In the genomic region with DNA sequence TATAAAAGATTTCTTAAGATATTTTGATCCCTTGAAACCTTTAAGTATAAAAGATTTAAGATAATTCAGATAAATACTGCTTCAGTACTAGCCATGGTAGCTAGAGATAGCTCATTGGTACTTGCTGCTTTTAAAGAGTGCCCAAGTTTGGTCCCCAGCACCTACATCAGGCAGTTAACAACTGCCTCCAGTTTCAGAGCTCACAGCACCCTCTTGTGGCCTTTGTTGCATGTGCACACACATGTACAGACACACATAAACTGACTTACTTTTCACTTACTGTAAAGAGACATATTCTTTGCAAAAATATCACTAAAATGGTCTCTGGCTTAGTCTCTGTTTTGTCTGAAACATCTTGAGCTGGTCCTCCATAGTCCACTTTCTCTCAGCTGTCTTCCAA, we compare ENCODE assay signal across 19 mouse cellular contexts. TPM values are rescaled to one million over a fixed set of nuclear protein-coding genes. Genes with fewer than 3 reads are reported as not detected.
DNase-seq lines count a peak whose midpoint lies in the region; ATAC-seq and TF ChIP-seq lines count a peak whose summit lies in the region.
"Had no signal": no experiment of that assay in that cellular context is flagged by ENCODE, and none has a peak within 500 bp of the region (broad histone marks: within the 10 kb centered on the region; RNA-seq: fewer than 3 reads in every experiment).

No protein-coding gene starts in this region.

- peak; percentile 19 for DNase-seq in midbrain, embryonic 11.5 days (ENCODE audit: low spot score, missing footprints)
- DNase-seq in midbrain, embryonic 14.5 days: no peak
- DNase-seq in MEL (ENCODE audit: low read depth, low spot score): peak; percentile 53
- DNase-seq in splenic B cell, adult 2 months (ENCODE audit: low read depth, low spot score): peak; percentile 39
- no peak for DNase-seq in spleen, postnatal 14 days (ENCODE audit: low spot score in 2 of 2)
- DNase-seq: adrenal gland, adult 8-10 months; cerebellum, postnatal 10 days; heart, postnatal 10 days; kidney, adult 2 months; kidney, postnatal 25 days; right cerebral cortex, postnatal 25 days; thymus, adult 18-20 months had no signal

- H3K9me3 ChIP-seq in intestine, postnatal 0 days (ENCODE audit: control insufficient read depth): no peaks in the 10 kb centered on the region
- H3K9me3 ChIP-seq in intestine, embryonic 15.5 days: no peaks in the 10 kb centered on the region; the same call in 1 of the 2 replicates
- H3K9me3 ChIP-seq in midbrain, embryonic 11.5 days (ENCODE audit: control insufficient read depth, low read length): peaks cover 4% of the 10 kb centered on the region; the same call in 1 of the 2 replicates
- 0 out of 2 replicates have a peak, but pooled peaks cover 4% of the 10 kb centered on the region for H3K9me3 ChIP-seq in midbrain, embryonic 14.5 days (ENCODE audit: control insufficient read depth, low read length)
- no peaks in the 10 kb centered on the region for H3K9me3 ChIP-seq in MEL (replicated peaks; ENCODE audit: insufficient read depth, low read length)

- no peak overlapping the region for H3K4me3 ChIP-seq in intestine, postnatal 0 days (ENCODE audit: low read depth, low read length)
- no peak overlapping the region for H3K4me3 ChIP-seq in intestine, embryonic 15.5 days (replicated peaks)
- no peak overlapping the region for H3K4me3 ChIP-seq in midbrain, embryonic 11.5 days (ENCODE audit: low read depth, low read length)
- no peak overlapping the region for H3K4me3 ChIP-seq in midbrain, embryonic 14.5 days (replicated peaks; ENCODE audit: low read depth, low read length)
- no peak overlapping the region for H3K4me3 ChIP-seq in MEL (ENCODE audit: control insufficient read depth in 1 of 2, insufficient read depth in 1 of 2, low read depth in 2 of 2, low read length in 2 of 2)
- H3K4me3 ChIP-seq: forebrain, embryonic 12.5 days; hindbrain, embryonic 13.5 days had no signal

- H3K27me3 ChIP-seq in intestine, postnatal 0 days (replicated peaks; ENCODE audit: control insufficient read depth, insufficient read depth, low read length): no peaks in the 10 kb centered on the region
- no peaks in the 10 kb centered on the region for H3K27me3 ChIP-seq in intestine, embryonic 15.5 days (replicated peaks)
- no peaks in the 10 kb centered on the region for H3K27me3 ChIP-seq in midbrain, embryonic 11.5 days (ENCODE audit: control insufficient read depth, insufficient read depth, low read length)
- H3K27me3 ChIP-seq in midbrain, embryonic 14.5 days (ENCODE audit: control insufficient read depth, insufficient read depth, low read length): no peaks in the 10 kb centered on the region
- no peaks in the 10 kb centered on the region for H3K27me3 ChIP-seq in MEL (ENCODE audit: control insufficient read depth in 1 of 2, insufficient read depth in 2 of 2, low read length in 2 of 2)
- H3K27me3 ChIP-seq in splenic B cell, adult 2 months (ENCODE audit: control insufficient read depth, insufficient read depth, low read length, poor library complexity, severe bottlenecking): no peaks in the 10 kb centered on the region
- H3K27me3 ChIP-seq: forebrain, embryonic 12.5 days; hindbrain, embryonic 13.5 days had no signal

- no peak overlapping the region for H3K27ac ChIP-seq in intestine, postnatal 0 days (ENCODE audit: low read depth, low read length)
- H3K27ac ChIP-seq in intestine, embryonic 15.5 days: no peak overlapping the region
- H3K27ac ChIP-seq in midbrain, embryonic 11.5 days (ENCODE audit: low read depth, low read length): no peak overlapping the region
- H3K27ac ChIP-seq in midbrain, embryonic 14.5 days (replicated peaks; ENCODE audit: low read depth, low read length): no peak overlapping the region
- no peak overlapping the region for H3K27ac ChIP-seq in MEL (ENCODE audit: control insufficient read depth, low read depth, low read length)
- H3K27ac ChIP-seq: forebrain, embryonic 12.5 days; hindbrain, embryonic 13.5 days had no signal

- peak; percentile 40 for TF ChIP-seq CTCF in intestine, postnatal 0 days (IDR thresholded peaks at IDR 0.05; ENCODE audit: low read depth)
- peak; percentile 36 to 48 (median 42); a peak in 5 of 6 replicates for TF ChIP-seq CTCF in MEL (IDR thresholded peaks at IDR 0.05 in 2 of 3, conservative IDR thresholded peaks at IDR 0.05 in 1 of 3; ENCODE audit: control insufficient read depth in 1 of 3, insufficient read depth in 1 of 3, low read depth in 2 of 3, low read length in 3 of 3, poor library complexity in 1 of 3, severe bottlenecking in 1 of 3)

- H3K4me2 ChIP-seq in intestine, postnatal 0 days (replicated peaks; ENCODE audit: low read depth): no peak overlapping the region
- H3K4me2 ChIP-seq in intestine, embryonic 15.5 days (replicated peaks): no peak overlapping the region
- no peak overlapping the region for H3K4me2 ChIP-seq in midbrain, embryonic 11.5 days
- H3K4me2 ChIP-seq in midbrain, embryonic 14.5 days (ENCODE audit: low read length): no peak overlapping the region
- H3K4me2 ChIP-seq: forebrain, embryonic 12.5 days; hindbrain, embryonic 13.5 days had no signal

- peaks cover 41% of the 10 kb centered on the region for H3K36me3 ChIP-seq in intestine, postnatal 0 days (ENCODE audit: control insufficient read depth, insufficient read depth)
- H3K36me3 ChIP-seq in intestine, embryonic 15.5 days: peaks cover 35% of the 10 kb centered on the region
- H3K36me3 ChIP-seq in midbrain, embryonic 11.5 days (ENCODE audit: control insufficient read depth, insufficient read depth, low read length): peaks cover 29% of the 10 kb centered on the region
- H3K36me3 ChIP-seq in midbrain, embryonic 14.5 days (ENCODE audit: control insufficient read depth, insufficient read depth, low read length): peaks cover 38% of the 10 kb centered on the region
- H3K36me3 ChIP-seq in MEL (ENCODE audit: control insufficient read depth in 1 of 2, insufficient read depth in 2 of 2, low read length in 2 of 2): peaks cover 0 to 51% of the 10 kb centered on the region in 2 experiments; a peak in 2 of 4 replicates
- H3K36me3 ChIP-seq in splenic B cell, adult 2 months (ENCODE audit: control insufficient read depth, insufficient read depth, low read length, poor library complexity, severe bottlenecking): peaks cover 4% of the 10 kb centered on the region; the same call in 1 of the 2 replicates

- TF ChIP-seq POLR2A in MEL (IDR thresholded peaks at IDR 0.05; ENCODE audit: control insufficient read depth in 1 of 2, insufficient read depth in 1 of 2, low read depth in 1 of 2, low read length in 2 of 2, poor library complexity in 1 of 2): no peak

- TF ChIP-seq RAD21 in MEL (IDR thresholded peaks at IDR 0.05; ENCODE audit: low read depth, low read length): peak; percentile 41

- H3K79me2 ChIP-seq in MEL (ENCODE audit: control insufficient read depth, insufficient read depth, low read length, poor library complexity): peaks cover 19% of the 10 kb centered on the region; the same call in 1 of the 2 replicates

- no peak for ATAC-seq in intestine, postnatal 0 days
- ATAC-seq in intestine, embryonic 15.5 days: no peak
- ATAC-seq in midbrain, embryonic 11.5 days (ENCODE audit: low FRiP score): no peak
- ATAC-seq in midbrain, embryonic 14.5 days (ENCODE audit: low FRiP score, low TSS enrichment): no peak
- ATAC-seq in granulocyte monocyte progenitor cell, adult 5-6 weeks (replicated peaks; ENCODE audit: poor library complexity, severe bottlenecking): no peak

- no peaks in the 10 kb centered on the region for H3K4me1 ChIP-seq in intestine, postnatal 0 days (replicated peaks; ENCODE audit: control insufficient read depth, insufficient read depth, low read length)
- no peaks in the 10 kb centered on the region for H3K4me1 ChIP-seq in intestine, embryonic 15.5 days (replicated peaks)
- no peaks in the 10 kb centered on the region for H3K4me1 ChIP-seq in midbrain, embryonic 11.5 days (ENCODE audit: control insufficient read depth, insufficient read depth, low read length)
- H3K4me1 ChIP-seq in midbrain, embryonic 14.5 days (ENCODE audit: control insufficient read depth, insufficient read depth, low read length): no peaks in the 10 kb centered on the region
- no peaks in the 10 kb centered on the region for H3K4me1 ChIP-seq in MEL (ENCODE audit: control insufficient read depth in 1 of 2, insufficient read depth in 2 of 2, low read length in 2 of 2)
- H3K4me1 ChIP-seq: forebrain, embryonic 12.5 days; hindbrain, embryonic 13.5 days had no signal

- TF ChIP-seq EP300 in MEL (IDR thresholded peaks at IDR 0.05; ENCODE audit: low read depth in 1 of 2, low read length in 2 of 2): no peak

- no peak overlapping the region for H3K9ac ChIP-seq in intestine, postnatal 0 days (ENCODE audit: low read depth, low read length)
- no peak overlapping the region for H3K9ac ChIP-seq in intestine, embryonic 15.5 days
- H3K9ac ChIP-seq in midbrain, embryonic 11.5 days (ENCODE audit: low read length): no peak overlapping the region
- H3K9ac ChIP-seq in midbrain, embryonic 14.5 days (replicated peaks; ENCODE audit: low read length): no peak overlapping the region
- no peak overlapping the region for H3K9ac ChIP-seq in MEL (ENCODE audit: control insufficient read depth, low read depth, low read length, poor library complexity, severe bottlenecking)
- H3K9ac ChIP-seq: forebrain, embryonic 12.5 days; hindbrain, embryonic 13.5 days had no signal

RNA-seq across cellular contexts. Expression of a gene that starts 15.6 kb away (rescaled TPM):
- 18.8 and 19.2 TPM in 2 replicates for polyA plus RNA-seq in intestine, postnatal 0 days (2015; fragmentation: Nextera tagmentation; extraction: Ambion mirVana)
- polyA plus RNA-seq in intestine, embryonic 15.5 days (2015; fragmentation: Nextera tagmentation; extraction: Ambion mirVana): 20.7 and 23.3 TPM in 2 replicates
- polyA plus RNA-seq in midbrain, embryonic 11.5 days (2014; fragmentation: Nextera tagmentation; extraction: Ambion mirVana): 25.7 and 28.4 TPM in 2 replicates
- 16.8 and 23.3 TPM in 2 replicates for polyA plus RNA-seq in midbrain, embryonic 14.5 days (2014; fragmentation: Nextera tagmentation; extraction: Ambion mirVana)
- 28.2 and 30.6 TPM in 2 replicates for total RNA-seq in MEL (2012; rRNA removed)
- 10 to 100 TPM in 1 of 2 experiments, not detected in 1; 26.1 TPM for polyA plus RNA-seq in MEL (2012; ENCODE audit: insufficient read depth in 1 of 2, insufficient read length in 2 of 2, low read depth in 1 of 2, low replicate concordance in 2 of 2, missing spikeins in 1 of 2)
- 34.4 and 35.7 TPM in 2 replicates for total RNA-seq in granulocyte monocyte progenitor cell, adult 5-6 weeks (2014; fragmentation: Nextera tagmentation)
- 23.0 and 31.3 TPM in 2 replicates for total RNA-seq in granulocyte monocyte progenitor cell, adult 5-6 weeks (2017)

RNA-seq across cellular contexts. Expression of a gene that starts 43.0 kb away (rescaled TPM):
- 2.7 and 4.2 TPM in 2 replicates for polyA plus RNA-seq in intestine, postnatal 0 days (2015; fragmentation: Nextera tagmentation; extraction: Ambion mirVana)
- 2.6 and 2.8 TPM in 2 replicates for polyA plus RNA-seq in intestine, embryonic 15.5 days (2015; fragmentation: Nextera tagmentation; extraction: Ambion mirVana)
- 0.22 and 0.41 TPM in 2 replicates for polyA plus RNA-seq in midbrain, embryonic 11.5 days (2014; fragmentation: Nextera tagmentation; extraction: Ambion mirVana)
- 0.55 and 0.97 TPM in 2 replicates for polyA plus RNA-seq in midbrain, embryonic 14.5 days (2014; fragmentation: Nextera tagmentation; extraction: Ambion mirVana)
- 0.08 TPM in 1 of 2 replicates, not detected in the other for total RNA-seq in MEL (2012; rRNA removed)
- polyA plus RNA-seq in MEL (2012; ENCODE audit: insufficient read depth in 1 of 2, insufficient read length in 2 of 2, low read depth in 1 of 2, low replicate concordance in 2 of 2, missing spikeins in 1 of 2): not detected
- total RNA-seq in granulocyte monocyte progenitor cell, adult 5-6 weeks (2014; fragmentation: Nextera tagmentation): 11.7 and 15.8 TPM in 2 replicates
- 6.5 and 7.1 TPM in 2 replicates for total RNA-seq in granulocyte monocyte progenitor cell, adult 5-6 weeks (2017)
- total RNA-seq: layer of hippocampus, postnatal 10 days; left cerebral cortex, postnatal 10 days had no signal

RNA-seq across cellular contexts. Expression of a gene that starts 58.0 kb away (rescaled TPM):
- polyA plus RNA-seq in intestine, postnatal 0 days (2015; fragmentation: Nextera tagmentation; extraction: Ambion mirVana): 9.3 and 12.8 TPM in 2 replicates
- polyA plus RNA-seq in intestine, embryonic 15.5 days (2015; fragmentation: Nextera tagmentation; extraction: Ambion mirVana): 18.4 and 20.0 TPM in 2 replicates
- 39.7 and 44.2 TPM in 2 replicates for polyA plus RNA-seq in midbrain, embryonic 11.5 days (2014; fragmentation: Nextera tagmentation; extraction: Ambion mirVana)
- polyA plus RNA-seq in midbrain, embryonic 14.5 days (2014; fragmentation: Nextera tagmentation; extraction: Ambion mirVana): 36.9 and 42.3 TPM in 2 replicates
- 12.6 and 14.6 TPM in 2 replicates for total RNA-seq in MEL (2012; rRNA removed)
- polyA plus RNA-seq in MEL (2012; ENCODE audit: insufficient read depth in 1 of 2, insufficient read length in 2 of 2, low read depth in 1 of 2, low replicate concordance in 2 of 2, missing spikeins in 1 of 2): 10 to 100 TPM in 1 of 2 experiments, not detected in 1; 11.0 TPM
- total RNA-seq in granulocyte monocyte progenitor cell, adult 5-6 weeks (2014; fragmentation: Nextera tagmentation): 10.4 and 15.0 TPM in 2 replicates
- 11.2 and 12.1 TPM in 2 replicates for total RNA-seq in granulocyte monocyte progenitor cell, adult 5-6 weeks (2017)

RNA-seq across cellular contexts. Expression of a gene that starts 58.0 kb away (rescaled TPM):
- polyA plus RNA-seq in intestine, postnatal 0 days (2015; fragmentation: Nextera tagmentation; extraction: Ambion mirVana): 1.2 and 1.4 TPM in 2 replicates
- polyA plus RNA-seq in intestine, embryonic 15.5 days (2015; fragmentation: Nextera tagmentation; extraction: Ambion mirVana): 3.8 and 4.4 TPM in 2 replicates
- 7.2 and 9.2 TPM in 2 replicates for polyA plus RNA-seq in midbrain, embryonic 11.5 days (2014; fragmentation: Nextera tagmentation; extraction: Ambion mirVana)
- polyA plus RNA-seq in midbrain, embryonic 14.5 days (2014; fragmentation: Nextera tagmentation; extraction: Ambion mirVana): 18.8 and 19.4 TPM in 2 replicates
- 12.4 and 13.4 TPM in 2 replicates for total RNA-seq in MEL (2012; rRNA removed)
- 10 to 100 TPM in 1 of 2 experiments, not detected in 1; 16.1 TPM for polyA plus RNA-seq in MEL (2012; ENCODE audit: insufficient read depth in 1 of 2, insufficient read length in 2 of 2, low read depth in 1 of 2, low replicate concordance in 2 of 2, missing spikeins in 1 of 2)
- 2.5 and 4.3 TPM in 2 replicates for total RNA-seq in granulocyte monocyte progenitor cell, adult 5-6 weeks (2014; fragmentation: Nextera tagmentation)
- 6.1 and 6.6 TPM in 2 replicates for total RNA-seq in granulocyte monocyte progenitor cell, adult 5-6 weeks (2017)

Comparison
In these comparisons a context has a peak if more than half of its experiments do, and no peak if none do; other contexts are left out.
1. DNase-seq: peak in midbrain, embryonic 11.5 days (single experiment), MEL (single experiment) and splenic B cell, adult 2 months (single experiment); none in midbrain, embryonic 14.5 days (single experiment) and spleen, postnatal 14 days (0 of 2).